Mouse (Mus musculus) layer of hippocampus, postnatal 25 days (tissue): ENCODE data around the gene Cacng2. TPM values are rescaled to one million over a fixed set of nuclear protein-coding genes. Genes with fewer than 3 reads are reported as not detected.
A peak's percentile ranks its signal among the peaks of the same experiment; 100 is the strongest.
"Not testable (repeated sequence)": the region's sequence is repeated elsewhere in the genome, so short reads cannot be mapped to it uniquely, and the experiment has no call there.

ENCODE experiments used
- DNase-seq, 2 experiments: peaks; one replicate each; pipeline ENCODE4 v3.0.0; 2022; ENCODE audit warnings: mixed read lengths in 2 of 2, low spot score in 1 of 2; ENCODE audit errors: extremely low spot score in 1 of 2
- total RNA-seq, 2 experiments: library from RNA; stranded (reverse); gene quantifications; 2 replicates each; pipeline ENCODE4 v1.2.3; 2021

Gene Cacng2
- total RNA-seq, 2 experiments from 2014 or later: 35.5 to 40.7 TPM

DNA sequence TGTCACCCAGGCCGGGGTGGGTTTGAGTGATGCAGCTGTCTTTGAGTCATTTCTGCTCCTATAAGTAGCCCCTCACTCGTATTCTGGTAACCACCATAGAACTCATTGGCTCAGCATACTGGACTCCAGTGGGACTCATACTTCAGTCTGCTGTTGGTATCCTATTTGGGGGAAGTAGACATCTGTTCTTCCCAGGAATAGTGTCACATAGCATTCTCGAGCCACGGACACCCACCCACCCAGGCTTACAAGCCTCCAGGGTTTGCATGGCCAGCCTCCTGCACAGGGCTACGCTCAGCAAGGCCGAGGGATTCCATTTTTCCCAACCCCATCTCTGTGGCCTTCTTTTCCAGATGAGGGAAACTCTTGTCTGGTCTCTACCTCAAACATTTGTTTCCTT, 93.3 kb downstream of the Cacng2 start:
- no peak for DNase-seq

GRCm38 (mm10) chr15:78024211-78024610, 95.6 kb downstream of the Cacng2 start:
- DNase-seq: no peak

DNA sequence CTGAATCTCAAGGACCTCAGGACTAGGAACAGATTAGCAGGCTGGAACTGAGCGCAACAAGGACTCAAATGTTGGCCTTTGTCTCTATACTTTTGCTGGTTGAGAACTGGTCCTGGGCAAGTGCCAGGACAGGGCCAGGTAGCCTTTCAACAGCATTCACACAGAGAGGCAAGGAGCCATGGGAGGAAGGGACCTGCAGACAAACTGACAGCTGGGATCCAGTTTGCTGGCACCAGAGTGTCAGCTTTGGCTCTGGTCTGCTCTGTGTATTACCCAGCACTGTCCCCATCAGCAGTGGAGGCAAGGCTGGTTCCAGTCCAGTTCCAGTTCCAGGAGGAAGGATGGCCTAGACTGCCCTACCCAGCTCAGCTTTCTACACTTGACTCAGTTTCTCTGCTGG, 105.8 kb downstream of the Cacng2 start:
- no peak for DNase-seq

DNA sequence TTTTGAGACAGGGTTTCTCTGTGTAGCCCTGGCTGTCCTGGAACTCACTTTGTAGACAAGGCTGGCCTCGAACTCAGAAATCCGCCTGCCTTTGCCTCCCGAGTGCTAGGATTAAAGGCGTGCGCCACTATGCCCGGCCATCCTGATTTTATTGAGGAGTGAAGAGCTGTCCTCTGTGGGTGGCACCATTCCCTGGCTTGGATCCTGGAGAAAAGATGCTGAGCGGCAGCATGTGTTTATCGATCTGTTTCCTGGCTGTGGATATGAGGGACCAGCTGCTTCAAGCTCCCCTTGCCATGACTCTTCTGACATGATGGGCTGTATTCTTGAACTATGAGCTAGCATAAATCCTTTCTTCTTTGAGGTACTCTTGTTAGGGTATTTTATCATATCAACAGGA, 111.6 kb downstream of the Cacng2 start:
- not testable (repeated sequence) for DNase-seq

DNA sequence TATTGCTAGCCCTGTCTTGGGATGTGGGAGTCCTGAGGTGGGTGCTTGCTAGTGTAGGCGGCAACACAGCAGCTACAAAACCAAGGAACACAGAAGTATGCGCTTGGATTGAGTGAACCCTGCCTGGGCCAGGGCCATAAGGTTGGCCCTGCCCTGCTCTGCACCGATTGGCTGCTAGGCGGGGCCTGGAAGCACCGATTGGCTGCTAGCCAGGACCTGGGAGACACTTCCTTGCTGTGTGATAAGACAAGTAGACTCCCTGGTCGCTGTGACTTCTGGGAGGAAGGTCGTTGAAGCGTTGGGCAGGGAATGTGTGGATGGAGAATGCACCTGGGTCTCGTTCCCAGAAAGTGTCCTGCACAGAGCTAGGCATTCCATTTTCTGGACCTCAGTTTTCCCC, 115.9 kb downstream of the Cacng2 start:
- no peak for DNase-seq

GRCm38 (mm10) chr15:78001400-78001799, 118.4 kb downstream of the Cacng2 start:
- DNase-seq: no peak

DNA sequence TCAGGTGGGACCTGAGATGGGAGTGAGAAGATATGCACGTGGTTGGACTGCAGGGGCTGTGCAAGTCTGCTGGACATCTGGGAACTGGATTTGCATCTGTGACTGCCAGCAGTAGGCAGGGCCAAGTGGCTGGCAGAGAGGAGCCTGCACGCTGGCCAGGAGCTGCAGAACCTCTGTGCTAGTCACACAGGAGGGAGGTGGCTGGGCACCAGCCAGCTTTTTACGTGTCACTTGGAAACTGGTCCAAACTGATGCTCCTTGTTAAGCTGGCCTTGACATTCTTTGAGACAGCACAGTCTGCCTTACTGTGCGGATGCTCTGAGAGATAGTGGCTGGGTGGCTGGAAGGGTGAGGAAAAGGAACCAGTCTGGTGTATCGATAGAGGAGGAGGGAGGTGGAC, 131.3 kb downstream of the Cacng2 start:
- DNase-seq: no peak

- DNase-seq: no peak
Observed at GRCm38 (mm10) chr15:77983391-77983790, 136.4 kb downstream of the Cacng2 start.

GRCm38 (mm10) chr15:77982195-77982939, 137.5 kb downstream of the Cacng2 start:
- peak; percentile 80 to 93 for DNase-seq

GRCm38 (mm10) chr15:77981181-77981680, 138.6 kb downstream of the Cacng2 start:
- no peak for DNase-seq

DNA sequence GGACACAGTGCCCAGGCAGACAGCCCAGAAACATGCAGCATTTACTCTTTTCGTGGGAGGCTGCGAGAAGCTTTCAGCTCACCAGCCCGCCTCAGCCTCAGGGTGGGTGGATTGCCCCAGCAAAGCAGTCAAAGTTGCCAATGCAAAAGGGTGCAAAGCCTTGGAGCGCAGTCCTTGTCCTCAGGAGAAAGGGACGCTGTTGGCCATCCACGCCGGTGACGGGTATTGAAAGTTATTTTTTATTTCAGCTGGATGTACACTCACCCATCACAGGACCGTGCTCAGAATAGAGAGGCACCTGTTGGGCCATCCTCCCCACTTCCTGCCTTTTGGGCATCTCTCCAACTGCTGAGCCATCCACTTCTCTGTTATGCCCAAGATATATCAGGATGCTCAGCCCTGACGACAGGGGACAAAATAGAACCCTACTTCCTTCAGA, 140.4 kb downstream of the Cacng2 start:
- no peak for DNase-seq

DNA sequence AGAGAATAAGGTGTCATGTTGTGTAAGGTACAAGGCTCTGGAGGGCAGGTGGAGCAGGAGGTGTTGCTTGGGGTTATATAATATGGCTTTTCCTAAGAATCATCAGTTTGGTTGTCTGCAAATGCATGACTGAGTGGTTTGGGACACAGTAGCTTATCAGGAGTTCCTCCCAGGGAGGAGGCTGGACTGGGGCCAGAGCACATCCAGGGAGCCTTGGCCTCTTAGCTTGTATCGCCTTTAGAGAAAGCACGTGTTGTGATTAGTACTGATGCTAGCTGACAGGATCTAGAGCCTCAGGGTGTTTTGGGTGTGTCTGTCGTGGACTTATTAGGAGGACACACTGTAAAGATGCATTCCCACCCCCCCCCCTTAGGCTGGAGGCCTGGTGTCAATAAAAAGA, 142.2 kb downstream of the Cacng2 start:
- DNase-seq: no peak

DNA sequence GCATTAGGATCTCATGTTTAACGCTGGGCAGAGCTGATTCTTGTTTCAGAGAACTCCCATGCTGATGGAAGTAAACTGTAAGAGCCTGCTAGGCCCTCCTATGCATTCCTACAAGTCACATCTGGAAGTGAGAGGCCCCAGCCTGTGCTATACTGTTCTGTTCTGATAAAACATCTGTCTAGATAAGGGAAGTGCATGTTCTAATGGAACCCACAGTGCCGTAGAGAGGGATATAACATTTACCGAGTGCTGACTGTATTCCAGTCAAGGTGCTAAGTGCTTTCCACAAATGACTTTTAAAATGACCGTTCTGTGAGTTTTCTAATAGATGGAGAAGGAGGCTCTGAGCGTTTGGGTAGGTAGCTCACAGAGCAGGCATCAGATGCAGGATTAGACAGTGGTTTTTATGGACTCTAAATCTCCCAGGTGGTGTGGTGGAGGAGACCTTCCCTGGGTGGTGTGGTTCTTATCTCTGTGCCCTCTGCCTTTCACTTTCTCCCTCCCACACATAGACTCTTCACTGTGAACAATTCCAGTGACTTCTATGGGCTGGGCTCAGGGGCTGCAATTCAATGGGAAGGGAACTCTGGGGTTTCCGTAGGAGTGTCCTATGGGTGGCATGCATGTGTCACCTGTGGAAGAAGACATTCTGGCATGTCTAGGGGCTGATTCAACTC, 145.5 kb downstream of the Cacng2 start:
- no peak for DNase-seq

DNA sequence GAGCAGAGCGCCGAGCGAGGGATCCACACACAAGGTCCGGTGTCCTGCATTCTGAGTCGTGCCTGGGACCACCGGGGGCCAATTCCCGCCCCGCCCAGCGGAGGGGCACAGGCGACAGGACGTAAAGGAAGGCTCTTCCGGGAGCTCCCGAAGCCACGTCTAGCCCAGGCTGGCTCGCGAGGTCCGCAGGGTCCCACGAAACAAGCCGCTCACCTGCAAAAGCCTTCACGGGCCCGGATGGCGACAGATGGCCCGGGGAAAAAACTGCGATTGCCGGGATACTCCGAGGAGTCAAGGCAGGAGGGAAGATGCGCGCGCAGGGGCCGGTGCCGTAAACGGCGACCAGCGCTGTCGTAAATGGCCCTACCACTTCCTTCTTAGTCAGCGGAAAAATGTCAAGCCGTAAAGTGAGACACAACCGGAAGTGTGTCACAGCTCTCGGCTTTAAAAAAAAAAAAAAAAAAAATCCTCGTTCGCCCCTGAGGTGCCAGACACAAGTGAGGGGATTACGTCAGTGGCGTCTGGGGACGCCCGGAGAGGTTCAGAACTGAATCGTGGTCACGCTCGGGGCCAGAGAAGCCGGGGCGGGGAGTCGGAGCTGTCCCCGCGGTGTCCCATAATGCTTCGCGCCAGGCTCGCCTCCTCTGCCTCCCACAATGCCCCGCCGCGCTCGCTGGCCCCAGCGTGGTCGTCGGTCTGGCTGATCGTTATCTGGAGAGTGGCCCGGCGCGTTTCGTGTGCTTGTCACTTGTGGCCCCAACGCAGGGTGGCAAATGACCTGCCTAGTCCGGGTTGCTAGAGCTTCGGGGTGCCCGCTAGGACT, 149.1 kb downstream of the Cacng2 start, which contains the start of gene Eif3d:
Gene Eif3d, minus strand, starts transcription at position 344 of the 823 bp plus-strand sequence.
- DNase-seq: peak; percentile 97 to 99

DNA sequence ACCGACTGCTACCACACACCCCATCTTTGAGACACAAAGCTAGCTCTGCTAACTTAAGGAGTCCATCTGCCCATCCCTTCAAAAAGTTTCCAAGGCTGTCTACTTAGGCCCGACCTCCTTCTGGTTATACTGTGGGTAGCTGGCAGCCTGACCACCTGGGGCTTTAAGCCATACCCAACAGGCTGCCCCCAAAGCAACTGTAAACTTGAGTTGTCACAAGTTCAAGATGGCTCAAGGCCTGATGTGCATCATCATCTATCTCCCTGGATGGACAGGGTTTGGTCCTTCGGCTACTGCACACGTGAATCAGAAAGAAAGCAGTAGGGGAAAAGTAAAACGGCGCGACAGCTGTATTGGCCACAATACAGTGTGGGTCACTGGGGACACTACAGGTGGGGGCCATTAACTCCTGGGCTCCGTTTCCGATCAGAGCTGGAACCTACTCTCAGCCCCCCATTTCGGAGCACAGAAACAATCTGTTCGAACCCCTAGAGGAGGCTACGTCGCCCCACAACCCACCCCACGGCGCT, 149.8 kb downstream of the Cacng2 start:
- DNase-seq: no peak

- no peak for DNase-seq
Observed at GRCm38 (mm10) chr15:77965117-77965528, 154.7 kb downstream of the Cacng2 start.

- DNase-seq: no peak
Observed at GRCm38 (mm10) chr15:77962447-77962846, 157.4 kb downstream of the Cacng2 start.

GRCm38 (mm10) chr15:77960693-77961092, 159.1 kb downstream of the Cacng2 start:
- DNase-seq: no peak

DNA sequence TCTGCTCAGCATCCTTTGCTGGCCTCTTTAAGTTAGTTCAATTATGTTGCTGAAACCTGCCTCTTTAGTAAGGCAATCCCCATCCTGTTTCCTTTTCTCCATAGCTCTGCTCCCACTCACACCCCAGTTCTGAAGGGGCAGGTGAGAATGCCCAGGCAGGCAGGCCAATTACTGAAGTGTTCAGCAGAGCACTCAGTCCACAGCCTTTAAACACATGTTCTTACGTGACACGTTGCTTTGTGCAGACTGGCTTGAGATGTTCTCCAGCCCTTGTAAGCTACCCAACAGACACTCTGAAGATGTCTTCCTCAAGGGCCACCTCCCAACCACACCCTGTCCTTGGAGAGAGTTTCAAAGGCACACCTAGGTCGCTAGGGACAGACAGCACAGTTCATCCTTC, 161.8 kb downstream of the Cacng2 start:
- no peak for DNase-seq

DNA sequence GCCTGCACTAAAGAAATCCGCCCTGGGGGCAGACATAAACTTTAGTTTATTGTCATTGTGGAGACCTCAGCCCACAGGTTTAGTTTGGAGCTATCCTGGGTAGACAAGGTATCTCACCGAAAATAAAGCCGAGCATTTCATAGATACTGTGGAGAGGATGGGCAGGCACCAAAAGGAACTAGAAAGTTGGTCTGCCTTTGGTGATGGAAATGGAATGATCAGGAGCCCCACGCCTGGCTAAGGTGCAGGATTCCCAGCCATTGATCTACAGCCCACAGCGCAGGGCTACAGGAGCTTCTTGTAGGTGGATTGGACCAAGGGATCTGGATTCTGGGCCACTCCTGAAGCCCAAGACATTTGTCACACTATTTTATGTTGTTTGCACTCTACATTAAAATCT, 162.2 kb downstream of the Cacng2 start:
- no peak for DNase-seq
